Mouse (Mus musculus) liver, embryonic 15.5 days (tissue): Measurements from ENCODE around the gene Olfr524. TPM values are rescaled to one million over a fixed set of nuclear protein-coding genes. Genes with fewer than 3 reads are reported as not detected.

Experiments used
- ATAC-seq: fragments of 200-750 bp; cut with Nextera tagmentation; 2 replicates; pipeline ENCODE4 v1.8.0; 2017; ENCODE audit warnings: moderate number of reproducible peaks, mild to moderate bottlenecking, moderate library complexity; ENCODE audit not compliant: insufficient read depth
- H3K27ac ChIP-seq: fragments of 300-500 bp; sonication (generic); replicated peaks from 2 replicates; pipeline ENCODE4 v1.5.1; 2015; ENCODE audit warnings: mild to moderate bottlenecking, inconsistent platforms
- H3K27me3 ChIP-seq: fragments of 300-500 bp; sonication (generic); 2 replicates; pipeline ENCODE4 v1.6.1; 2015; ENCODE audit warnings: mild to moderate bottlenecking, inconsistent platforms
- H3K36me3 ChIP-seq: fragments of 300-500 bp; sonication (generic); replicated peaks from 2 replicates; pipeline ENCODE4 v1.6.1; 2015; ENCODE audit warnings: moderate library complexity, mild to moderate bottlenecking, inconsistent platforms
- H3K4me1 ChIP-seq: fragments of 300-500 bp; sonication (generic); replicated peaks from 2 replicates; pipeline ENCODE4 v1.6.1; 2015; ENCODE audit warnings: inconsistent platforms
- H3K4me2 ChIP-seq: fragments of 300-500 bp; sonication (generic); 2 replicates; pipeline ENCODE4 v1.6.1; 2015; ENCODE audit warnings: moderate library complexity, mild to moderate bottlenecking, inconsistent platforms
- H3K4me3 ChIP-seq: fragments of 300-500 bp; sonication (generic); replicated peaks from 2 replicates; pipeline ENCODE4 v1.5.1; 2015; ENCODE audit warnings: mild to moderate bottlenecking, inconsistent platforms
- H3K9ac ChIP-seq: fragments of 300-500 bp; sonication (generic); 2 replicates; pipeline ENCODE4 v1.6.1; 2015; ENCODE audit warnings: moderate library complexity, mild to moderate bottlenecking, inconsistent platforms
- H3K9me3 ChIP-seq: fragments of 300-500 bp; sonication (generic); replicated peaks from 2 replicates; pipeline ENCODE4 v1.6.1; 2016; ENCODE audit warnings: inconsistent platforms
- WGBS: fragments of 180-500 bp; shearing (Covaris S2); methylation state at CpG from one replicate; pipeline ENCODE4 v1.1.7; 2015; ENCODE audit warnings: mixed read lengths; ENCODE audit not compliant: insufficient replicate concordance; 5-methylcytosine and 5-hydroxymethylcytosine counted together
- polyA plus RNA-seq: library from polyadenylated mRNA; unstranded; fragments of >200 nt; fragmentation: Nextera tagmentation; extraction: Ambion mirVana; gene quantifications from 2 replicates; pipeline ENCODE4 v1.2.1, GENCODE M21; 2015

The Olfr524 gene
- polyA plus RNA-seq, 1 experiment from 2014 or later, result not detected

- peak; percentile 84 for ATAC-seq
- H3K27ac ChIP-seq, result peak overlapping the region; percentile 41; the same call in 1 of the 2 replicates
- H3K27me3 ChIP-seq, result no peaks in the 10 kb centered on the region
- H3K4me1 ChIP-seq, result peaks cover 21% of the 10 kb centered on the region
- H3K9ac ChIP-seq, result no peak overlapping the region
- no peak overlapping the region for H3K4me3 ChIP-seq
- 12% methylated on average over 8 of the region's 8 CpGs for WGBS
- no peaks in the 10 kb centered on the region for H3K9me3 ChIP-seq
- no peaks in the 10 kb centered on the region for H3K36me3 ChIP-seq
- H3K4me2 ChIP-seq, result peak overlapping the region; percentile 6; the same call in 1 of the 2 replicates
Measured at GRCm38 (mm10) chr7:140208153-140208552, 2.4 kb upstream of the Olfr524 start.

- Histone ChIP-seq H3K9ac (no peak overlapping the region), H3K9me3 (no peaks in the 10 kb centered on the region), H3K4me2 (no peak overlapping the region), H3K27me3 (no peaks in the 10 kb centered on the region), H3K4me1 (peaks cover 21% of the 10 kb centered on the region), H3K4me3 (no peak overlapping the region), H3K36me3 (no peaks in the 10 kb centered on the region), H3K27ac (no peak overlapping the region)
- WGBS, result 29% methylated on average over 3 of the region's 3 CpGs
- ATAC-seq, result no peak
Measured at GRCm38 (mm10) chr7:140206904-140207303, 1.1 kb upstream of the Olfr524 start.

DNA sequence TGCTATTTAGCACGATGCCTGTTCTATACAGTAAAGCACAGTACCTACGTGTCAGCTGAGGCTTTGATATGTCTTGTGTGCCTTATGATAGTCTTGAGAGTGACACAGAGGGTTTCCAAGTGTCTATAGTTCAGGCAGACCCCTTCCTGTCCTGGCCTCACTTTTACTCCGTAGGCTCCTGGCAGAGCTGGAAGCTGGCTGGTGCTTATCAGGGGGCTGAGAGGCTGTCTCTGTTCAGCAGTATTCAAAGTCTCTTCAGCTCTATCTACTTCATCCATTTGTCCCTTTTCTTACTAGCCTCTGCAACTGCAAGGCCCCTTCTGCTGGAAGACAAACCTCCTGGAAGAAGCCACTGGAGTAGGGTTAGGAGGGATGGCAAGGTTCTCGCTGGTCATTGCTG lies 4.7 kb downstream of the Olfr524 start:
- Histone ChIP-seq H3K27me3 (0 out of 2 replicates have a peak, but pooled peaks cover 3% of the 10 kb centered on the region), H3K36me3 (no peaks in the 10 kb centered on the region), H3K4me2 (no peak overlapping the region), H3K9me3 (no peaks in the 10 kb centered on the region), H3K4me1 (peaks cover 11% of the 10 kb centered on the region), H3K27ac (no peak overlapping the region), H3K4me3 (no peak overlapping the region), H3K9ac (no peak overlapping the region)
- WGBS, result 55% methylated on average over 4 of the region's 4 CpGs
- ATAC-seq, result 0 out of 2 replicates have a peak, but pooled peaks have one; percentile 40

DNA sequence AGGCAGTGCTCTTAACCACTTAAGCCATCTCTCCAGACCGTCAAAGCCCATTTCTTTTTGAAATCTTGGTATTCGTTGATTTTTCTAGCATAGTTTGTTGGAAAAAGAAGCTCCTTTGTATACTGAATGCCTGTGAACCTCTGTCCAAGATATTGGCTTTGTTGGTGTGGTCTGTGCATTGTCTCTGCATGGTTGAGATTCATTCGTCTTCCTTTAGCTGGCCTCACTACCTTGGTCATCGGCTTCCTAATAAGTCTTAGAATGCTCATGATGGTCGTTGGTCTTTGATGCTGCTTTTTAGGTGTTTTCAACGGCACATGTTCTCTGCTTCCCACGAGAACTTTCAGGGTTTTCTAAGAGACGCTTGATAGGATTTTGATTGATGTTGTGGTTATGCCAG lies 9.8 kb downstream of the Olfr524 start:
- ATAC-seq, result no peak
- WGBS, result 52% methylated on average over 8 of the region's 8 CpGs
- Histone ChIP-seq H3K9ac (no peak overlapping the region), H3K4me2 (no peak overlapping the region), H3K27ac (no peak overlapping the region), H3K27me3 (0 out of 2 replicates have a peak, but pooled peaks cover 3% of the 10 kb centered on the region), H3K9me3 (no peaks in the 10 kb centered on the region), H3K4me3 (no peak overlapping the region), H3K4me1 (peaks cover 9% of the 10 kb centered on the region), H3K36me3 (no peaks in the 10 kb centered on the region)

DNA sequence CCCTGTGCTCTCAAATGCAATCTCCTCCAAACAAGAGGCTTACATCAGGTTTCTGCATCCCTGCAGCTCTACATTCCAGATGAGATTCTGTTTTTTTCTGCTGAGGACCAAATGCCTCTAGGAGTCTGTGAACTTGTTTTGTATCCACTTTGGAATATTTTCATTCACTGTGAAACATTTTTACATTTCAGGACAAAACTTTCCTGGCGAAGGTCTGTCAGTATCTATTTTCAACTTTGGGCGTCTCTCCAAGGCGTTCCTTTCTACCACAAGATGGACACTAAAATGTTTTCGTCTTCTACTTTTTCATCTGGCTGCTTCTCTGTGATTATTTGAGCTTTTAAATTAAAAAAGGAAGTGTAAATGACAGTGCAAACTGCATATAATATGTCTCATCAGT lies 11.7 kb downstream of the Olfr524 start:
- Histone ChIP-seq H3K9ac (no peak overlapping the region), H3K27ac (no peak overlapping the region), H3K4me1 (no peaks in the 10 kb centered on the region; the same call in 1 of the 2 replicates), H3K36me3 (no peaks in the 10 kb centered on the region), H3K9me3 (no peaks in the 10 kb centered on the region), H3K4me3 (no peak overlapping the region), H3K4me2 (no peak overlapping the region), H3K27me3 (0 out of 2 replicates have a peak, but pooled peaks cover under 1% of the 10 kb centered on the region)
- WGBS, result 66% methylated on average over 4 of the region's 4 CpGs
- ATAC-seq, result no peak

GRCm38 (mm10) chr7:140192851-140193250 lies 12.9 kb downstream of the Olfr524 start:
- Histone ChIP-seq H3K4me3 (no peak overlapping the region), H3K9me3 (no peaks in the 10 kb centered on the region), H3K36me3 (no peaks in the 10 kb centered on the region), H3K4me1 (no peaks in the 10 kb centered on the region; the same call in 1 of the 2 replicates), H3K27me3 (no peaks in the 10 kb centered on the region), H3K27ac (no peak overlapping the region), H3K4me2 (no peak overlapping the region), H3K9ac (no peak overlapping the region)
- ATAC-seq, result no peak
- WGBS, result 60% methylated on average over 2 of the region's 2 CpGs

DNA sequence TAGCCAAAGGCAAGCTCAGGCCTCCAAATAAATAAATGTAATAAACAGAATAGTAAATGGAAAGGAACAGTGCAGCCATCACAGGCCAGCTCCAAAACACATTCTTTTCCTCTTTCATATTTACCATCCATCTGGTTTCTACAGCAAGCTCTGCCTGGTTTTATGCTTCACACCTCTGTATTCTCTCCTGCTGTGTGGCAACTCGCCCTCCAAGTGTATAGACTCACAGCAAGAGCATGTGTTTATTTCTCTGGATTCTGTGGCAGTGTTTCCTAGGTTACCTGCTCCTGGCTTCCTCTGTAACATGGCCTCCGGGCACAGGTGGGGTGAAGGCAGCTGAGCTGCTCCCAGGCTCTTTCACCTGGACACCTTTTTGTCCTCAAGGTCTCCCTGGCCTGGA lies 13.3 kb downstream of the Olfr524 start:
- no peaks in the 10 kb centered on the region for H3K36me3 ChIP-seq
- no peak for ATAC-seq
- no peaks in the 10 kb centered on the region for H3K9me3 ChIP-seq
- H3K27ac ChIP-seq, result no peak overlapping the region
- 44% methylated on average over 2 of the region's 2 CpGs for WGBS
- H3K4me2 ChIP-seq, result no peak overlapping the region
- H3K4me1 ChIP-seq, result no peaks in the 10 kb centered on the region; the same call in 1 of the 2 replicates
- H3K4me3 ChIP-seq, result no peak overlapping the region
- H3K27me3 ChIP-seq, result no peaks in the 10 kb centered on the region
- H3K9ac ChIP-seq, result no peak overlapping the region

DNA sequence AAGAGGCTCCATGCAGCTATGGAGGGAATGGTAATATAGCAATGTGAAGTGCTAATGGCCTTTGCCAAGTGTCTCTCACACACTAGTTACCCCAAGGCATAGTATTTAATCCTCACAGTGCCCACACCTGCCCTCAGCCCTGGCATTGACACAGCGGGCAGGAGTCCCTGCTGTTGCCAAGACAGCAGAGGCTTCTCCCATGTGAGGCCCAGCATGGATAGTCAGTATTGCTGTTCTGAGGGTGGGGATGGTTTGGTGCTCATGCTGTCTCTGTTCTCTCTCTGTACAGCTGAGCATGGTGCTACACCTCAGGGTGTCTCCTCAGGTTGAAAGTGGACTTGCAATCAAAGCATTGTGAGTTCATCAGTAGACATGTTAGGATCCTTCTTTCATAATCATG lies 15.3 kb downstream of the Olfr524 start:
- H3K36me3 ChIP-seq, result no peaks in the 10 kb centered on the region
- H3K4me2 ChIP-seq, result no peak overlapping the region
- H3K9ac ChIP-seq, result no peak overlapping the region
- 69% methylated on average over 1 of the region's 1 CpGs for WGBS
- no peak for ATAC-seq
- 0 out of 2 replicates have a peak, but pooled peaks cover 3% of the 10 kb centered on the region for H3K27me3 ChIP-seq
- no peak overlapping the region for H3K4me3 ChIP-seq
- H3K27ac ChIP-seq, result no peak overlapping the region
- H3K9me3 ChIP-seq, result no peaks in the 10 kb centered on the region
- no peaks in the 10 kb centered on the region; the same call in 1 of the 2 replicates for H3K4me1 ChIP-seq

DNA sequence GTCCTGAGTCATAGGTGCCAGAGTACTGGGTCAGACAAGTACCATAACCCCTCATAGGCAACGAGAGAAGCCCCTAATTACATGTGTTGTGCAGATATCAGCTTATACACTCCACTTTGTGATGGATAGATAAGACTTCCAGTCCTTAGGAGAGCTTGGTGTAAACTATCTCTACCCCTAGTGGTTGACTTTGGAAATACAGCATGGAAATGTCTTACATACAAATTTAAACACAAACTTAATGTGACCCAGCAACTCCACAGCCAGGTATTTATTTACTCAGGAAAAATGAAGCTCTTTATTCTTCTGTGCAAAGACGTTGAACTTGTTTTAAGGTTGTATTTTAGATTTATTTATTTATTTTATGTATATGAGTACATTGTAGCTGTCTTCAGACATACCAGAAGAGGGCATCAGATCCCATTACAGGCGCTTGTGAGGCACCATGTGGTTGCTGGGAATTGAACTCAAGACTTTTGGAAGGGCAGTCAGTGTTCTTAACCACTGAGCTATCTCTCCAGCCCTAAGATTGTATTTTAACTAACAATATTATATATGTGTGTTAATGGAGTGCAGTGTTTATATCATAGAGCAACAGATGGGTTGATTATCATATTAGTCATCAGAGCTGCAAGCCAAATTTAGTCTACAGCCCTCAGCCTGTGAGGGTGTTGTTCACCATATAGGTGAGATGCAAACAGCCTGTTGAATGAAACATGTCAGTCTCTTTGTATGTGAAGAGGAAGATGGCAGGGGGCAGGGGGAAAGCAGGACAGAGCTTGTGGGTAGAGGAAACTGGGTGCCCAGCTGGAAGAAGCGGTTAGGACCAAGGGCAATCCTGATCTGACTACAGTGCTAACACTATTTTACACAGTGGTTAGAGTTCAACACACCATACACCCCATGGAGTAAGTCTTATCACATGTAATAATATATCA lies 17.1 kb downstream of the Olfr524 start:
- Histone ChIP-seq H3K4me3 (no peak overlapping the region), H3K4me2 (no peak overlapping the region), H3K4me1 (no peaks in the 10 kb centered on the region; the same call in 1 of the 2 replicates), H3K9ac (no peak overlapping the region), H3K36me3 (no peaks in the 10 kb centered on the region), H3K27me3 (0 out of 2 replicates have a peak, but pooled peaks cover 3% of the 10 kb centered on the region), H3K9me3 (no peaks in the 10 kb centered on the region), H3K27ac (no peak overlapping the region)
- ATAC-seq, result peak; percentile 57; the same call in 1 of the 2 replicates
- 35% methylated on average over 4 of the region's 4 CpGs for WGBS

DNA sequence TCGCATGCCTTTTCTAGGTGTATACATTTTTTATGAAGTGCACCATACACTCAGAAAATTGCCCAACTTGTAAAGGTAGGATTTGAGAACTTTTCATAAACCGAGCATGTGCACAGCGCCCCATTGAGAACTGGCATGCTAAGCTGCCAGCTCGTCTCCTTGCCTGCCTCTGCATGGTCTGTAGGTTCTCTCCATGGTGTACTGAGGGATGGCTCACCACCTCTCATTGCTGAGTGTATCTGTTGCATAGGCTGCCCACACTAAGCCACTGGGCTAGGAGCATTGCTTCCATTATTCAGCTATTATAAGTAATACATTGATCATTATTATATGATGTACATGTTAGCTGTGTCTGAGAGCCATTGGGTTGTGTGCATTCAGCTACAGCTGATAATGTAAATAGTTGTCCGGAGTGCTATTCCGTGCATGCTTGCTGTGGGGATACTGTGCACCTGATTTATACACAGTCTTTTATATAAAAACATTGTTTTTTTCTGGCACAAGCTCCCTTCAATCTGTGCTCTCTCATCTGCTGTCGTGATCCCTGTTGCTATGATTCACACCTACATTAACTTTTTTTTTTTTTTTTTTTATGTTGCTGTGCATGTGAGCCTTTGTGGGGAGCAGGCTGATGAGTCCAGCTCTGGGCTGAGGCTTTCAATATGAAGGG lies 17.9 kb downstream of the Olfr524 start:
- 65% methylated on average over 7 of the region's 7 CpGs for WGBS
- Histone ChIP-seq H3K9ac (no peak overlapping the region), H3K9me3 (no peaks in the 10 kb centered on the region), H3K27me3 (0 out of 2 replicates have a peak, but pooled peaks cover 3% of the 10 kb centered on the region), H3K36me3 (no peaks in the 10 kb centered on the region), H3K4me1 (no peaks in the 10 kb centered on the region; the same call in 1 of the 2 replicates), H3K4me3 (no peak overlapping the region), H3K27ac (no peak overlapping the region), H3K4me2 (no peak overlapping the region)
- no peak for ATAC-seq
